Mouse (Mus musculus) ES-E14 (cell line): ENCODE data around the gene Zan.

Source experiments
- CHD2 ChIP-seq: IDR thresholded peaks from 2 replicates; pipeline ENCODE4 v1.6.1; 2014; ENCODE audit warnings: mild to moderate bottlenecking, low read depth, low read length, inconsistent platforms
- ZNF384 ChIP-seq: IDR thresholded peaks from 2 replicates; pipeline ENCODE4 v1.6.1; 2012; ENCODE audit warnings: low read depth, low read length, inconsistent platforms

- no peak for TF ChIP-seq CHD2
- TF ChIP-seq ZNF384: no peak
Observed at GRCm38 (mm10) chr5:137502667-137503110, 25.8 kb upstream of the Zan start.
